Mouse (Mus musculus) thymus, postnatal 14 days (tissue): ENCODE results near the gene Camta1.
A peak's percentile ranks its signal among the peaks of the same experiment; 100 is the strongest.

Experiments
- DNase-seq: peaks from one replicate; pipeline ENCODE4 v3.0.0; 2021

Camta1 gene

DNA sequence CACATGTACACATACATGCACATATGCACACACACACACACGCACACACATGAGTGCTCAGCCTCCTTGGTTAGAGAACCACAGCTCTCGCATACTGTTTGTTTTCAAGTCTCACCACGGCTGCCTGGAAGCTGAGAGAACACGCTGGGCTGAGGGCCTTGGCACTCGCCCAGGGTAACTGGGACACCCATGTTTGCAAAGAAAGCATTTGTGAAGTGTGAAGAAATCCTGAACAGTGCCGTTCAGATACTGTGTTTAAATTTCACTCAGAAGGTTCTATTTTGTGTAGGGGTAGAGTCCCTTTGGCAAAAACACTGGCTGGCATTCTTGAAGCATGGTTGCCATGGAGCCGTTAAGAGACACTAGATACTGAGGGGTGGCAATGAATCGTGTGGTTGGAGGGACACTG is 682.7 kb downstream of the Camta1 start:
- no peak for DNase-seq

- DNase-seq = no peak
These were observed 689.1 kb downstream of the Camta1 start for GRCm38 (mm10) chr4:151172526-151172925.

DNA sequence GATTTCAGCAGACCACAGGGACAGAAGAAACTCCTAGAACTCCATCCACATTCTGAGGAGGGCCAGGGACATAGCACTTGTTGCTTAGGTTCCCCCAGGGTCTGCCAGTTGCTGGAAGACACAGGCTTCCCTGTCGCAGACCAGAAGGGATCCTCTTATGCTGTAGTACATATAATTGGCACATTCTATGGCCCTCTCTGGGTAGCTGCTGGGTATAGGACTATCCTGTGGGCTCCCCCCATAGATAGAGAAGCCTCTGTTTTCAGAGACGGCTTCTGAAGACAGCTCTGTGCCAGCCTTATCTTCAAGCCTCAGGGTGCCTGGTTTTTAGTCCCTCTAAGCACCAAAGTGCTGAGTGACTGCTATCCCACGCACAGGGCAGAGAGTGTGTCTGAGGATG is 690.6 kb downstream of the Camta1 start:
- no peak for DNase-seq

GRCm38 (mm10) chr4:151170658-151171057 is 691.0 kb downstream of the Camta1 start:
- no peak for DNase-seq

- no peak for DNase-seq
These were observed 694.7 kb downstream of the Camta1 start for GRCm38 (mm10) chr4:151166969-151167368.

DNA sequence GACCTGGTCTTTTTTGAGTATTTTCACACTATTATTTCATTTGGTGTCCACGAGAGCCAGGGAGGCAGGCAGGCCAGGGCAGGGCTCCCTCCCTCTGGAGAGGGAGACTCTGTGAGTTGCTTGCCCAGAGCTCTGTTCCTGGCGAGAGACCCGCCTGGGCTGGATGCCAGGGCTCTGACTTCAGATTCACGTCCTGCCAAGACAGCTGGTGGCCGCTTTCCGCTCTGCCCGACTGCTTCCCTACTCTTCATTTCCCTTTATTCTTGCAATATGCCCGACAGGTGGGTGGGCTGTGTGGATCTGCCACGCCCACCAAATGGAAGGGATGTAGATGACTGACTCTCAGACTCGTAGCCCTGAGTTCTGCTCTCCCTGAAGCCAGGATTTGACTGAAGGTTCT is 696.1 kb downstream of the Camta1 start:
- DNase-seq = no peak

DNA sequence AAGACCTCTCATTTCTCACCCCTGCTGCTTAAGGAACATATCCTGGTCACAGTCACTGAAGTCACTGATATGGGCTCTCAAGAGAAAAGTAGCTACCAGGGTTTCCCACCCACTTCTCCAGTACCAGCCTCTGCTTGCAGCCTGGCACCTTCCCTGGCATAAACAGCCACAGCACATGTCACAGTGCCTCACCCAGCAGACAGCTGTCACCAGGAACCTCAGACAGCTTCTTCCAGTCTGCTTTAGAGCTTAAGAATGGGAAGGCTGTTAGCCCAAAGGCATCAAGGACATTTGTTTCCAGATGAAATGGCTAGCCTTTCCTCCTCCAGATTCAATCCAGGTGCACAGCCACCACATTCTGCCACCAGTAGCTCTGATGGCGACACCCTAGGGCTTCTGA is 697.4 kb downstream of the Camta1 start:
- no peak for DNase-seq

GRCm38 (mm10) chr4:151161869-151162268 is 699.8 kb downstream of the Camta1 start:
- no peak for DNase-seq

- no peak for DNase-seq
These were observed 700.7 kb downstream of the Camta1 start for GRCm38 (mm10) chr4:151160932-151161331.

GRCm38 (mm10) chr4:151160476-151160875 is 701.2 kb downstream of the Camta1 start:
- DNase-seq = no peak

DNA sequence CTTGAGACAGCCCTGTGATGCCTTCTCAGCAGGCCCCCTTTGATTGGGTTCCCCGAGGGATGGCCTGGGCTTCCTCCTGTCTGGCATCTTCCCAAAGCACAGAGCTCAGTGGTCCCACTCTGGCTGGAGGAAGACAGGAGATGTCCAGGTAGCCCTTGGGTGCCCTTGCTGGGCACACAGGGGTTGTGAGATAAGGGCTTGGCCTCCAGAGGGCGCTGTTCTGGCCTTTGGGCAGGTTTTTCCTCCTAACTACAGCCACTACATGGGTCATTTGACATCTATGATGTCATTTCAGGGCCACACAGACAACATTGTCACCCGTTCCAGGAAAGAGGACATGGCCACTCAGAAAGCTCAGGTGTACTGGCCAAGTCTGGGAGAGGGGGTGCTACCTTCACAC is 703.4 kb downstream of the Camta1 start:
- DNase-seq = no peak

GRCm38 (mm10) chr4:151156904-151157303 is 704.8 kb downstream of the Camta1 start:
- DNase-seq = peak; percentile 65

DNA sequence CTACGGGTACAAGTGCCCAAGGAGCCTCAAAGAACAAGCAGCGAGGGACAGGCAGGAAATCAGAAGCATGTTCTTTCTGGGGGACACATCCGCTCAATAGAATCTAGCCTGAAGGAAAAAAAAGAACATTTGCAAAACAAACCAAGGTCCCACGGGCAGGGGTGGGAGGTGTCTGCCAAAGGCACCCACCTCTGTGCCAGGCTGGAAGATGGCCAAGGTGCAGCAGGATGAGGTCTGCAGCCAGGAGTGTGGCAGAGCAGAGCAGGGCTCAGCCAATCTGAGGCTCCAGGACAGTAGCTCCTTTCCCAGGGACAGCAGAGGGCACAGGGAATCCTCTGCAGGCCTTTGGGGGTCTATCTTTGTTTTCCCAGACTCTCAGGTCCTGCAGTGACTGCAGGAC is 706.1 kb downstream of the Camta1 start:
- no peak for DNase-seq

- no peak for DNase-seq
These were observed 707.4 kb downstream of the Camta1 start for GRCm38 (mm10) chr4:151154306-151154705.

GRCm38 (mm10) chr4:151152010-151152409 is 709.7 kb downstream of the Camta1 start:
- no peak for DNase-seq

DNA sequence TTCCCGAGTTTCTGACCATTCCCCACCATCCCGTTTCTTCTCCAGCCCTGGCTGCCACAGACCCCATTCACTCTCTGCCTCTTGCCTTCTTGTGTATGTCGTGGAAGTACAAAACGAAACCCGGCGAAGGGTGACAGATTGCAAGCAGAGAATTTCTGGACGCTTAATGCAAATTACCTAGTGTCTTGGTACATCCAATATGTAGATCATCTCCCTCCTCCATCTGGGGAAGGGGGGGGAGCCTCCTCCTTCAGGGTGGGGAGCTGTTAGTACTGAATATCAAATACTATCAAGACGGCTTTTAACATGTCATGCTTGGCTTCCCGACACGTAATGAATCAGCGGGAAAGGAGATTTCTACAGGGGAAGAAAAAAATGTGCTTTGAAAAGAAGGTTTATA is 710.8 kb downstream of the Camta1 start:
- no peak for DNase-seq

DNA sequence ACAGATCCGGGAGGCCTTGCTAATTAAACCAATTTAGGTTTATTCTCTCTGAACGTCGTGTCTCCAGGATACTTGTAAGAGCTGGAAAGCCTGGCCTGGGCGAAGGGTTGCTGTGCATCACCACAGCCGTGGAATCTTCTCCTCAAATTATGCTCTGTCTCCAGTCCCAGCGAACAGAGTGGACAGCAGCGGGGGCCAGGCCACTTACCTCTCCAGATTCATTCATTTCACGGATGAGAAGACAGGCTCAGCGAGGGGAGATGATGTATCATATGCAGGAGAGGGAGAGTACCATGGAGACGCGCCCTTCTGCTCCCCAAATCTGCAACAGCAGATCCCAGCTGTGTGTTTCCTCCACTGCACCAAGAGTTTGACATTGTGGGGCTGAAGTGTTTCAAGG is 711.6 kb downstream of the Camta1 start:
- no peak for DNase-seq

- no peak for DNase-seq
These were observed 714.1 kb downstream of the Camta1 start for GRCm38 (mm10) chr4:151147541-151147940.

DNA sequence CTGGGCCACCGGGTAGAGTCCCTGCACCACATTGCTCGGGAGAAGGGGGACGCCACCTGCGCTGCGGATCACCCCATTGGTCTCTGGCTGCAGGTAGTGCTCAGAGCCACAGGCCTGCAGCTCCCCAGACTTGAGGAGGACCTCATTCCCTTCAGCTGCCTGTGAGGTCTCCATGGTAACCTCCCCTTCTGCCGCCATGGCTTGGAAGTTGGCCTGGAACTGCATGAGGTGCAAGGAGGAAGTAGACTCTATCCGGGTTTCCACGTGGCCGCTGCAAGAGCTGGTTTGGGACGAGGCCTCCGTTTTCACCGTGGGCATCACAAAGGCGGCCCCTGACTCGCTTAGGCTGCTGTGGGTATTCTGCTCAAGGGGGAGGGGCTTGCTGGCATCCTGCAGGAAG is 717.6 kb downstream of the Camta1 start:
- DNase-seq = no peak

DNA sequence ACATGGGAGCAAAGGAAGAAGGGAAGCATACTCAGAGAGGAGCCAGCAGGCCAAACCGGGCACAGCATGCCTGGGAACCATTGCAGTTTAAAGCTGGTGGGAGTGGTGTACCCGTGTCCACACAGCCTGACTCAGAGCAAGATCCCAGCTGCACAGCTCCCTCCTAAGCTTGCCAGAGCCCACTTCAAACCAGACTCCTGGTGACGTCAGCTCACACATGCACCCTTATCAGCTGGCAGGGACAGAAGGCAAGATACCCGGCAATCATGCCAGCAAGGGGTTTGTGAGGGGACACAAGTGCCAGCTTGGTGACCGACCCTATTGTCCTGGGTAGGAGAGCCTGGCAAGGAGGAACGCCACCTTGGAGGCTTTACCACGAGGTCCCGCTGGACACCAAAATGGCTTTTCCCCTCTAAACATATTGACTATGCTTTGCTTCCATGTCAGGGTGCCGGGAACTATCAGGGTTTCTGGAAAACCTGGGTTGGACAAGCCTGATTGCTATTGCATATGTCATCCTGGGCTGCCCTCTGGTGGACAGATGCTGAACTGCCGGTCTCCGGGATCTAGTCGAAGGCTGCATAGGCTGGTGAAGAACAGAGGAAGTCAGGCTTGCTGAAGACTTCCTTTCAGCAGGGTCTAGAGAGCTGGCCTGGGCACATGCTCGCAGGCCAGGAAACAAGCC is 720.3 kb downstream of the Camta1 start:
- DNase-seq = peak; percentile 89

DNA sequence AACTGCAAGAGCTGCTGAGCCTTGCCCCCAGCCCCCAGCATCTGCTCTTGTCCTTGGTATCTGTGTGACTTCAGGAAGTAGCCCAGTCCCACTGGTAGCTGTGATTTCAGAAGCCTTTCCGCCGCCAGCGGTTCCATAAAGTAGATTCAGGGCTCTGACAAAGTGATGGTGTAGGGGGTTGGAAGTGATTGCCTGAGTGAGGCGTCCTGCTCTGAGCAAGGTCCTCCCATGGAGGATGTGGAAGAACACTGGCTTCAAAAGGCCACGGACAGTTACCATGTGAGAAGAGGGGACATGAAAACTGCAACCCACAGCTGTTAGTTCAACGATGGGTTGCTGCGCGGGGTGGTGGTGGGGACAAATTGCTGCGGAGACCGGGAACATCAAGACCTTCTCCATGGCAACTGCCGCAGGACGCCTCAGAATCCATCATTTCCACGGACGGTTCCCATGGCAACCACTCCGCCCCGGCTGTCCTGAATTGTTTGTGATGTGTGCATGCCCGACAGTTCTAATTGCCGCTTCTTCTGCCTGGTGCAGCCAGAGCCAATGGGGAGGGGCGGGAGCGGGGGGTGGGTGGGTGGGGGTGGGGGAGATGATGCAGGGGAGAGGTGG is 721.2 kb downstream of the Camta1 start:
- DNase-seq = no peak

DNA sequence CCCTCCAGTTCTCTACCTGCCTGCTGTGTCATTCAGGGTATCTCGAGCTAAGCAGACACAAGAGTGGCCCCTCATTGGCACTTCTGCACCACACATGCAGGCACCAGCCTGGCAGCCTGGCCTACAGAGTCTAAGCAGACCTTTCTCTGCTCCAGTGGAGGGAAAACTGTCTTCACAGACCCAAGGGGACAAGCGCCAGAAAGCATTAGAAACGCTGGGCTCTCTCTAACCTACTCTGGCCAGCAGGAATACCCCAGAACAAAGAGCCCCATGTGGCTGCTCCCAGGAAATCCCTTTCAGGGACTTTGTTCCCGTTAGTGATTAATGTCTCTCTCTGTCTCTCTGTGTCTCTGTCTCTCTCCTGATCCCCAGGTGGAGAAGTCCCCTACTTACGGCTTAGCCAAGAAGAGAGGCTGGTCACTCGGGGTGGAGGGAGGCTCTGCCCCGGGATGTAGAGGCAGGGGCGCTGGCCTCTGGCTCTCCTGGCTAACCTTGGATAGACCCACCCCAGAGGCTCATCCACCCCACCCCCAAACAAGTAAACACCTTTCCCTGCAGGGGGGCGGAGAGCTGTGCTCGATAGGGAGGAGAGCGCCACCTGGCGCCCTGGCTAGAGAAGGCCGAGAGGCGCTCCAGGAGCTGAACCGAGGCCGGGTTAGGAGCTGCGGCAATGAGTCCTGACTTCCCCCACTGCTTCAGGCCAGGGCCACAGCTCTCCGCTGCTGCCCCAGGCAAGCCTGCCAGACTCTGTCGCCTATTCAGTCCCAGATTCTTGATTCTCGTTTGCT is 722.4 kb downstream of the Camta1 start:
- peak; percentile 62 for DNase-seq

GRCm38 (mm10) chr4:151138586-151138985 is 723.1 kb downstream of the Camta1 start:
- no peak for DNase-seq

GRCm38 (mm10) chr4:151138135-151138534 is 723.5 kb downstream of the Camta1 start:
- DNase-seq = no peak
